Mouse (Mus musculus): ENCODE measurements around the gene Ncln.

The Ncln gene

GRCm38 (mm10) chr10:81510246-81510810, 14.1 kb upstream of the Ncln start:
- DNase-seq = no peak

- no peak for DNase-seq
These were observed 11.7 kb upstream of the Ncln start for GRCm38 (mm10) chr10:81507691-81508489.

- DNase-seq = no peak
These were observed 10.9 kb upstream of the Ncln start for GRCm38 (mm10) chr10:81507095-81507494.

- no peak for DNase-seq
These were observed 8.9 kb upstream of the Ncln start for GRCm38 (mm10) chr10:81505016-81505664.

- peak; percentile 93 to 95 for DNase-seq
These were observed 6.5 kb upstream of the Ncln start for GRCm38 (mm10) chr10:81502658-81503057.

- DNase-seq = no peak
These were observed 5.7 kb upstream of the Ncln start for GRCm38 (mm10) chr10:81501863-81502262.

- DNase-seq = no peak
These were observed 3.8 kb upstream of the Ncln start, which contains the start of gene S1pr4 for GRCm38 (mm10) chr10:81500032-81500431. Gene S1pr4 (minus strand): TSS chr10:81500132.

GRCm38 (mm10) chr10:81499250-81499901, 3.2 kb upstream of the Ncln start:
- DNase-seq = no peak

- DNase-seq = no peak
These were observed 2.4 kb upstream of the Ncln start for GRCm38 (mm10) chr10:81498316-81499249.

GRCm38 (mm10) chr10:81497401-81498270, 1.4 kb upstream of the Ncln start:
- no peak for DNase-seq

GRCm38 (mm10) chr10:81496969-81497368, 777 bp upstream of the Ncln start:
- no peak for DNase-seq

GRCm38 (mm10) chr10:81495616-81496263, 452 bp downstream of the Ncln start:
- DNase-seq = peak in 1 of 2 experiments; percentile 24

- DNase-seq = no peak
These were observed 1.0 kb downstream of the Ncln start for GRCm38 (mm10) chr10:81495151-81495550.

GRCm38 (mm10) chr10:81494260-81495041, 1.7 kb downstream of the Ncln start:
- DNase-seq = no peak

GRCm38 (mm10) chr10:81493601-81494220, 2.5 kb downstream of the Ncln start:
- peak in 1 of 2 experiments; percentile 45 for DNase-seq

GRCm38 (mm10) chr10:81492606-81493240, 3.5 kb downstream of the Ncln start:
- DNase-seq = no peak

- no peak for DNase-seq
These were observed 5.2 kb downstream of the Ncln start for GRCm38 (mm10) chr10:81491018-81491417.

GRCm38 (mm10) chr10:81489941-81490340, 6.3 kb downstream of the Ncln start:
- no peak for DNase-seq

GRCm38 (mm10) chr10:81488081-81488480, 8.1 kb downstream of the Ncln start:
- DNase-seq = no peak

Data from kidney, postnatal 4 days (tissue).